15 mouse cellular contexts compared by ENCODE assay signal in the genomic region with DNA sequence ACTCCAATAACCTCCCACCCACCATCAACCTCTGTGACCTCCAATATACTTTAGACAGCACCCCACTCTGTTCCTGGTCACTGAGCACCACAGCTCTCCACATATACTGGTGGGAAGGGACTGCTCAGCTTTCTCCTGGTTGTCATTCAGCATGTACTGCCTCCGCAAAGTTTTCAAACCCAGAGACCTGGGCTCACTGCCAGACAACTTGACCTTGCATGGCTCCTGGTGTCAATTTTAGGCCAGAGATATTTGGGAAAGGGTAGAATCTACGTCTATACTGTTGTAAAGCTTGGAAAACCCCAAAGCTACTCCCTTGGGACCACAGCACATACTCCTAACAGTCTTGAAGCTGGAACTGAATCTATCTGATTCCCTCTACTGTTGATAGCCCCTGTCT.
A peak's percentile ranks its signal among the peaks of the same experiment; 100 is the strongest.
DNase-seq lines count a peak whose midpoint lies in the region; ATAC-seq lines count a peak whose summit lies in the region.
"Had no signal": no experiment of that assay in that cellular context is flagged by ENCODE, and none has a peak within 500 bp of the region (broad histone marks: within the 10 kb centered on the region; RNA-seq: fewer than 3 reads in every experiment).

No protein-coding gene starts in this region.

- H3K9ac ChIP-seq in kidney, embryonic 16.5 days (replicated peaks; ENCODE audit: low read length) = no peak overlapping the region
- H3K9ac ChIP-seq in heart, embryonic 14.5 days (ENCODE audit: low read length) = no peak overlapping the region
- H3K9ac ChIP-seq in hindbrain, embryonic 11.5 days (ENCODE audit: low read depth, low read length) = no peak overlapping the region
- H3K9ac ChIP-seq: embryonic facial prominence, embryonic 13.5 days; forebrain, embryonic 15.5 days; limb, embryonic 15.5 days had no signal

- H3K36me3 ChIP-seq in kidney, embryonic 16.5 days (ENCODE audit: insufficient read depth, low read length) = no peaks in the 10 kb centered on the region
- no peaks in the 10 kb centered on the region for H3K36me3 ChIP-seq in heart, embryonic 14.5 days (ENCODE audit: control insufficient read depth, insufficient read depth, low read length)
- H3K36me3 ChIP-seq in hindbrain, embryonic 11.5 days (ENCODE audit: control insufficient read depth, insufficient read depth, low read length) = no peaks in the 10 kb centered on the region
- H3K36me3 ChIP-seq: embryonic facial prominence, embryonic 13.5 days; forebrain, embryonic 15.5 days; limb, embryonic 15.5 days had no signal

- no peaks in the 10 kb centered on the region for H3K9me3 ChIP-seq in kidney, embryonic 16.5 days (ENCODE audit: low read length)
- H3K9me3 ChIP-seq in heart, embryonic 14.5 days (ENCODE audit: control insufficient read depth, low read length) = no peaks in the 10 kb centered on the region
- H3K9me3 ChIP-seq in hindbrain, embryonic 11.5 days (ENCODE audit: control insufficient read depth, low read length) = no peaks in the 10 kb centered on the region
- H3K9me3 ChIP-seq: embryonic facial prominence, embryonic 13.5 days; forebrain, embryonic 15.5 days; limb, embryonic 15.5 days had no signal

- 27% methylated on average over 2 of the region's 2 CpGs for WGBS in kidney, embryonic 16.5 days
- 10% methylated on average over 2 of the region's 2 CpGs for WGBS in heart, embryonic 14.5 days
- WGBS in hindbrain, embryonic 11.5 days = 71% methylated on average over 2 of the region's 2 CpGs

- 0 out of 2 replicates have a peak, but pooled peaks cover 3% of the 10 kb centered on the region for H3K4me1 ChIP-seq in kidney, embryonic 16.5 days (ENCODE audit: insufficient read depth, low read length)
- peaks cover 35 to 62% of the 10 kb centered on the region in 2 experiments for H3K4me1 ChIP-seq in heart, embryonic 14.5 days (ENCODE audit: control insufficient read depth in 2 of 2, insufficient read depth in 2 of 2, low read length in 2 of 2)
- H3K4me1 ChIP-seq in hindbrain, embryonic 11.5 days (replicated peaks; ENCODE audit: control insufficient read depth, insufficient read depth, low read length) = no peaks in the 10 kb centered on the region
- H3K4me1 ChIP-seq: forebrain, embryonic 15.5 days had no signal

- peak; percentile 25 for DNase-seq in kidney, adult 9 months
- peak; percentile 84 for DNase-seq in adrenal gland, adult 2 months
- DNase-seq in lung, postnatal 25 days (ENCODE audit: low spot score) = peak; percentile 21
- no peak for DNase-seq in spleen, postnatal 10 days (ENCODE audit: low spot score in 2 of 2)
- no peak for DNase-seq in hindbrain, embryonic 11.5 days (ENCODE audit: low spot score)
- DNase-seq: cerebellum, postnatal 14 days; right cerebral cortex, postnatal 25 days had no signal

- no peak overlapping the region for H3K27ac ChIP-seq in kidney, embryonic 16.5 days (ENCODE audit: low read length)
- H3K27ac ChIP-seq in heart, embryonic 14.5 days (replicated peaks in 1 of 2; ENCODE audit: control insufficient read depth in 1 of 2, insufficient read depth in 1 of 2, low read depth in 2 of 2, low read length in 2 of 2) = peak overlapping the region; percentile 11 to 64; a peak in 2 of 4 replicates
- H3K27ac ChIP-seq in hindbrain, embryonic 11.5 days (ENCODE audit: low read depth, low read length) = no peak overlapping the region
- H3K27ac ChIP-seq: embryonic facial prominence, embryonic 13.5 days; forebrain, embryonic 15.5 days; limb, embryonic 15.5 days had no signal

- no peak for ATAC-seq in kidney, embryonic 16.5 days (ENCODE audit: low FRiP score, low TSS enrichment)
- 0 out of 2 replicates have a peak, but pooled peaks have one; percentile 28 for ATAC-seq in heart, embryonic 14.5 days (ENCODE audit: insufficient number of reproducible peaks, insufficient read depth, low FRiP score, low read depth)
- no peak for ATAC-seq in hindbrain, embryonic 11.5 days (ENCODE audit: low FRiP score)
- ATAC-seq in CD4-positive, CD25-positive, alpha-beta regulatory T cell, adult 4 months = no peak
- ATAC-seq: forebrain, embryonic 15.5 days; intestine, embryonic 16.5 days; midbrain, embryonic 16.5 days had no signal

- no peak overlapping the region for H3K4me3 ChIP-seq in kidney, embryonic 16.5 days (ENCODE audit: low read length)
- H3K4me3 ChIP-seq in heart, embryonic 14.5 days (ENCODE audit: control insufficient read depth in 1 of 2, insufficient read depth in 1 of 2, low read depth in 1 of 2, low read length in 2 of 2) = no peak overlapping the region
- no peak overlapping the region for H3K4me3 ChIP-seq in hindbrain, embryonic 11.5 days (ENCODE audit: low read depth, low read length)
- H3K4me3 ChIP-seq: embryonic facial prominence, embryonic 13.5 days; forebrain, embryonic 15.5 days; limb, embryonic 15.5 days had no signal

- H3K27me3 ChIP-seq in kidney, embryonic 16.5 days (ENCODE audit: insufficient read depth, low read length) = no peaks in the 10 kb centered on the region
- H3K27me3 ChIP-seq in heart, embryonic 14.5 days (ENCODE audit: control insufficient read depth, insufficient read depth, low read length) = no peaks in the 10 kb centered on the region
- no peaks in the 10 kb centered on the region for H3K27me3 ChIP-seq in hindbrain, embryonic 11.5 days (ENCODE audit: control insufficient read depth, insufficient read depth, low read length)
- H3K27me3 ChIP-seq: embryonic facial prominence, embryonic 13.5 days; forebrain, embryonic 15.5 days; limb, embryonic 15.5 days had no signal

- no peak overlapping the region for H3K4me2 ChIP-seq in kidney, embryonic 16.5 days (replicated peaks; ENCODE audit: low read depth, low read length)
- H3K4me2 ChIP-seq in heart, embryonic 14.5 days (ENCODE audit: low read length) = 0 out of 2 replicates have a peak overlapping the region, but pooled peaks have one; percentile 21
- no peak overlapping the region for H3K4me2 ChIP-seq in hindbrain, embryonic 11.5 days (replicated peaks; ENCODE audit: low read depth, low read length)
- H3K4me2 ChIP-seq: embryonic facial prominence, embryonic 13.5 days; forebrain, embryonic 15.5 days; limb, embryonic 15.5 days had no signal

Comparison
In these comparisons a context has a peak if more than half of its experiments do, and no peak if none do; other contexts are left out.
1. DNase-seq: peak in kidney, adult 9 months (single experiment), adrenal gland, adult 2 months (single experiment) and lung, postnatal 25 days (single experiment); none in spleen, postnatal 10 days (0 of 2) and hindbrain, embryonic 11.5 days (single experiment).
2. H3K27ac ChIP-seq: peak in heart, embryonic 14.5 days (2 of 2); none in kidney, embryonic 16.5 days (single experiment) and hindbrain, embryonic 11.5 days (single experiment).